Mouse (Mus musculus): ENCODE results near the gene Tsc22d2. TPM values are rescaled to one million over a fixed set of nuclear protein-coding genes. Genes with fewer than 3 reads are reported as not detected.
"Not testable (repeated sequence)": the region's sequence is repeated elsewhere in the genome, so short reads cannot be mapped to it uniquely, and the experiment has no call there.

Tsc22d2 gene
- total RNA-seq, 2 experiments from 2014 or later = 20.1 to 21.5 TPM

- DNase-seq = no peak
Observed at GRCm38 (mm10) chr3:58428861-58429260, 14.3 kb downstream of the Tsc22d2 start.

GRCm38 (mm10) chr3:58434414-58434813 lies 19.9 kb downstream of the Tsc22d2 start:
- DNase-seq = no peak

GRCm38 (mm10) chr3:58448230-58448629 lies 33.7 kb downstream of the Tsc22d2 start:
- DNase-seq = no peak

GRCm38 (mm10) chr3:58449487-58449886 lies 35.0 kb downstream of the Tsc22d2 start:
- no peak for DNase-seq

- no peak for DNase-seq
Observed at GRCm38 (mm10) chr3:58454414-58455205, 40.1 kb downstream of the Tsc22d2 start.

- DNase-seq = no peak
Observed at GRCm38 (mm10) chr3:58455255-58455654, 40.7 kb downstream of the Tsc22d2 start.

- peak; percentile 25 to 28 for DNase-seq
Observed at GRCm38 (mm10) chr3:58469655-58470437, 55.3 kb downstream of the Tsc22d2 start.

GRCm38 (mm10) chr3:58475298-58475697 lies 60.8 kb downstream of the Tsc22d2 start:
- DNase-seq = not testable (repeated sequence)

- no peak for DNase-seq
Observed at GRCm38 (mm10) chr3:58478755-58479455, 64.4 kb downstream of the Tsc22d2 start.

GRCm38 (mm10) chr3:58485883-58486282 lies 71.4 kb downstream of the Tsc22d2 start:
- DNase-seq = no peak

- DNase-seq = no peak
Observed at GRCm38 (mm10) chr3:58487121-58487520, 72.6 kb downstream of the Tsc22d2 start.

- no peak for DNase-seq
Observed at GRCm38 (mm10) chr3:58487999-58488775, 73.7 kb downstream of the Tsc22d2 start.

GRCm38 (mm10) chr3:58490787-58491186 lies 76.3 kb downstream of the Tsc22d2 start:
- peak; percentile 29 to 57 for DNase-seq

- DNase-seq = no peak
Observed at GRCm38 (mm10) chr3:58493621-58494020, 79.1 kb downstream of the Tsc22d2 start.

GRCm38 (mm10) chr3:58501961-58502360 lies 87.4 kb downstream of the Tsc22d2 start:
- peak in 1 of 2 experiments; percentile 28 for DNase-seq

- no peak for DNase-seq
Observed at GRCm38 (mm10) chr3:58503720-58504333, 89.3 kb downstream of the Tsc22d2 start.

GRCm38 (mm10) chr3:58504676-58505075 lies 90.2 kb downstream of the Tsc22d2 start:
- DNase-seq = no peak

GRCm38 (mm10) chr3:58508020-58508750 lies 93.7 kb downstream of the Tsc22d2 start:
- DNase-seq = no peak

GRCm38 (mm10) chr3:58511581-58511980 lies 97.1 kb downstream of the Tsc22d2 start:
- no peak for DNase-seq

- no peak for DNase-seq
Observed at GRCm38 (mm10) chr3:58512740-58513139, 98.2 kb downstream of the Tsc22d2 start.

- no peak for DNase-seq
Observed at GRCm38 (mm10) chr3:58513483-58513882, 99.0 kb downstream of the Tsc22d2 start.

All from heart, adult 18-20 months (tissue).